Mouse (Mus musculus): ENCODE data around the gene Gm20388. TPM values are rescaled to one million over a fixed set of nuclear protein-coding genes. Genes with fewer than 3 reads are reported as not detected.

Gm20388 gene
- polyA plus RNA-seq, 1 experiment from 2014 or later: not detected

- Histone ChIP-seq H3K4me2 (replicated peaks; ENCODE audit: low read depth) (no peak overlapping the region), H3K27me3 (ENCODE audit: control insufficient read depth, insufficient read depth, low read length) (no peaks in the 10 kb centered on the region), H3K9ac (ENCODE audit: low read length) (no peak overlapping the region), H3K9me3 (ENCODE audit: control insufficient read depth, low read length) (no peaks in the 10 kb centered on the region), H3K36me3 (ENCODE audit: control insufficient read depth, insufficient read depth, low read length) (no peaks in the 10 kb centered on the region), H3K4me1 (replicated peaks; ENCODE audit: control insufficient read depth, insufficient read depth) (0 out of 2 replicates have a peak, but pooled peaks cover 7% of the 10 kb centered on the region), H3K27ac (replicated peaks) (peak overlapping the region; percentile 30; the same call in 1 of the 2 replicates), H3K4me3 (ENCODE audit: low read depth, low read length) (no peak overlapping the region)
- peak; percentile 66 for TF ChIP-seq CTCF (IDR thresholded peaks at IDR 0.05; ENCODE audit: low read depth)
- no peak for TF ChIP-seq EP300 (optimal IDR thresholded peaks at IDR 0.05)
- DNase-seq (ENCODE audit: low spot score) (no peak), ATAC-seq (ENCODE audit: low FRiP score, low TSS enrichment) (no peak)
Observed at GRCm38 (mm10) chr8:120697979-120698272, 787.3 kb downstream of the Gm20388 start.

GRCm38 (mm10) chr8:120698426-120698825, 787.8 kb downstream of the Gm20388 start:
- H3K9ac ChIP-seq (ENCODE audit: low read length): no peak overlapping the region
- H3K4me1 ChIP-seq (replicated peaks; ENCODE audit: control insufficient read depth, insufficient read depth): 0 out of 2 replicates have a peak, but pooled peaks cover 7% of the 10 kb centered on the region
- WGBS: 65% methylated on average over 7 of the region's 7 CpGs
- H3K36me3 ChIP-seq (ENCODE audit: control insufficient read depth, insufficient read depth, low read length): no peaks in the 10 kb centered on the region
- no peak for TF ChIP-seq EP300 (optimal IDR thresholded peaks at IDR 0.05)
- peak overlapping the region; percentile 35 for H3K27ac ChIP-seq (replicated peaks)
- ATAC-seq (ENCODE audit: low FRiP score, low TSS enrichment) (no peak), DNase-seq (ENCODE audit: low spot score) (no peak)
- H3K9me3 ChIP-seq (ENCODE audit: control insufficient read depth, low read length): no peaks in the 10 kb centered on the region
- no peaks in the 10 kb centered on the region for H3K27me3 ChIP-seq (ENCODE audit: control insufficient read depth, insufficient read depth, low read length)
- H3K4me2 ChIP-seq (replicated peaks; ENCODE audit: low read depth): no peak overlapping the region
- H3K4me3 ChIP-seq (ENCODE audit: low read depth, low read length): no peak overlapping the region

- TF ChIP-seq CTCF (IDR thresholded peaks at IDR 0.05; ENCODE audit: low read depth): no peak
- TF ChIP-seq EP300 (optimal IDR thresholded peaks at IDR 0.05): no peak
- DNase-seq (ENCODE audit: low spot score): no peak
- 52% methylated on average over 6 of the region's 6 CpGs for WGBS
- no peaks in the 10 kb centered on the region for H3K27me3 ChIP-seq (ENCODE audit: control insufficient read depth, insufficient read depth, low read length)
- no peak overlapping the region for H3K4me2 ChIP-seq (replicated peaks; ENCODE audit: low read depth)
- 0 out of 2 replicates have a peak, but pooled peaks cover 7% of the 10 kb centered on the region for H3K4me1 ChIP-seq (replicated peaks; ENCODE audit: control insufficient read depth, insufficient read depth)
- no peaks in the 10 kb centered on the region for H3K9me3 ChIP-seq (ENCODE audit: control insufficient read depth, low read length)
- ATAC-seq (ENCODE audit: low FRiP score, low TSS enrichment): no peak
- no peak overlapping the region for H3K9ac ChIP-seq (ENCODE audit: low read length)
- no peak overlapping the region for H3K4me3 ChIP-seq (ENCODE audit: low read depth, low read length)
- peak overlapping the region; percentile 35; the same call in 1 of the 2 replicates for H3K27ac ChIP-seq (replicated peaks)
- no peaks in the 10 kb centered on the region for H3K36me3 ChIP-seq (ENCODE audit: control insufficient read depth, insufficient read depth, low read length)
Observed at GRCm38 (mm10) chr8:120699079-120699478, 788.4 kb downstream of the Gm20388 start.

GRCm38 (mm10) chr8:120699565-120699964, 788.9 kb downstream of the Gm20388 start:
- Histone ChIP-seq H3K27me3 (ENCODE audit: control insufficient read depth, insufficient read depth, low read length) (no peaks in the 10 kb centered on the region), H3K36me3 (ENCODE audit: control insufficient read depth, insufficient read depth, low read length) (no peaks in the 10 kb centered on the region), H3K4me3 (ENCODE audit: low read depth, low read length) (no peak overlapping the region), H3K9ac (ENCODE audit: low read length) (no peak overlapping the region), H3K4me1 (replicated peaks; ENCODE audit: control insufficient read depth, insufficient read depth) (0 out of 2 replicates have a peak, but pooled peaks cover 7% of the 10 kb centered on the region), H3K27ac (replicated peaks) (no peak overlapping the region), H3K4me2 (replicated peaks; ENCODE audit: low read depth) (no peak overlapping the region), H3K9me3 (ENCODE audit: control insufficient read depth, low read length) (no peaks in the 10 kb centered on the region)
- no peak for DNase-seq (ENCODE audit: low spot score)
- ATAC-seq (ENCODE audit: low FRiP score, low TSS enrichment): no peak
- WGBS: 70% methylated on average over 2 of the region's 2 CpGs
- no peak for TF ChIP-seq EP300 (optimal IDR thresholded peaks at IDR 0.05)

- no peak overlapping the region for H3K27ac ChIP-seq (replicated peaks)
- no peaks in the 10 kb centered on the region for H3K27me3 ChIP-seq (ENCODE audit: control insufficient read depth, insufficient read depth, low read length)
- no peaks in the 10 kb centered on the region for H3K36me3 ChIP-seq (ENCODE audit: control insufficient read depth, insufficient read depth, low read length)
- 81% methylated on average over 4 of the region's 4 CpGs for WGBS
- no peak overlapping the region for H3K4me3 ChIP-seq (ENCODE audit: low read depth, low read length)
- H3K4me2 ChIP-seq (replicated peaks; ENCODE audit: low read depth): no peak overlapping the region
- TF ChIP-seq EP300 (optimal IDR thresholded peaks at IDR 0.05): no peak
- TF ChIP-seq CTCF (IDR thresholded peaks at IDR 0.05; ENCODE audit: low read depth): no peak
- H3K9ac ChIP-seq (ENCODE audit: low read length): no peak overlapping the region
- no peaks in the 10 kb centered on the region for H3K9me3 ChIP-seq (ENCODE audit: control insufficient read depth, low read length)
- no peak for DNase-seq (ENCODE audit: low spot score)
- ATAC-seq (ENCODE audit: low FRiP score, low TSS enrichment): no peak
- H3K4me1 ChIP-seq (replicated peaks; ENCODE audit: control insufficient read depth, insufficient read depth): 0 out of 2 replicates have a peak, but pooled peaks cover 7% of the 10 kb centered on the region
Observed at GRCm38 (mm10) chr8:120700053-120700452, 789.4 kb downstream of the Gm20388 start.

GRCm38 (mm10) chr8:120701758-120702465, 791.3 kb downstream of the Gm20388 start:
- H3K4me1 ChIP-seq (replicated peaks; ENCODE audit: control insufficient read depth, insufficient read depth): 0 out of 2 replicates have a peak, but pooled peaks cover 3% of the 10 kb centered on the region
- H3K4me3 ChIP-seq (ENCODE audit: low read depth, low read length): no peak overlapping the region
- DNase-seq (ENCODE audit: low spot score): peak; percentile 81
- no peaks in the 10 kb centered on the region for H3K9me3 ChIP-seq (ENCODE audit: control insufficient read depth, low read length)
- H3K4me2 ChIP-seq (replicated peaks; ENCODE audit: low read depth): no peak overlapping the region
- no peak overlapping the region for H3K27ac ChIP-seq (replicated peaks)
- H3K27me3 ChIP-seq (ENCODE audit: control insufficient read depth, insufficient read depth, low read length): no peaks in the 10 kb centered on the region
- ATAC-seq (ENCODE audit: low FRiP score, low TSS enrichment): peak; percentile 80
- TF ChIP-seq CTCF (IDR thresholded peaks at IDR 0.05; ENCODE audit: low read depth) (no peak), EP300 (optimal IDR thresholded peaks at IDR 0.05) (no peak)
- H3K9ac ChIP-seq (ENCODE audit: low read length): no peak overlapping the region
- H3K36me3 ChIP-seq (ENCODE audit: control insufficient read depth, insufficient read depth, low read length): no peaks in the 10 kb centered on the region
- 52% methylated on average over 19 of the region's 19 CpGs for WGBS
